Mouse (Mus musculus): ENCODE results near the gene Dbx2. TPM values are rescaled to one million over a fixed set of nuclear protein-coding genes. Genes with fewer than 3 reads are reported as not detected.

The Dbx2 gene
- polyA plus RNA-seq, 1 experiment from 2014 or later = 7.5 TPM

DNA sequence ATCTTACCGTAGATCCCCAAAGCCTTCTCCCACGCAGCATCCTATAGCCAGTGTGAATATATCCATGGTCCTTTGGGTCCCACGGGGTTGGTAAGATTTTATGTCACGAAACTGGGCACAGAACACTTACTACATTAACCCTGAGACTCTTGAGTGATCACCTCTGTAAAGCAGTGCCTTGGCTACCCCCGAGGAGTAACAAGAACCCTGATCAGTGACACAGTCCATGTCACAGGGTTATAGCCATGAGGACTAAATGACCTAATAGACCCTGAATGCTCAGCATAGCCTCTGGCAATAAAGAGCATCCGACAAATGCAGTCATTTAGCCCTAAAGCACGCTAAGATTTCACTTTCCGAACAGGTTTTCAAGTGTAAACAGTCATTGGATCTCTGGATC lies 33.0 kb downstream of the Dbx2 start:
- 57% methylated on average over 8 of the region's 8 CpGs for WGBS
- no peak overlapping the region for H3K9ac ChIP-seq (replicated peaks)
- 0 out of 2 replicates have a peak overlapping the region, but pooled peaks have one; percentile 17 for H3K27ac ChIP-seq
- H3K27me3 ChIP-seq = no peaks in the 10 kb centered on the region
- H3K36me3 ChIP-seq = no peaks in the 10 kb centered on the region
- ATAC-seq (ENCODE audit: insufficient number of reproducible peaks, insufficient read depth, low FRiP score, low TSS enrichment, low read depth) = no peak
- no peaks in the 10 kb centered on the region for H3K9me3 ChIP-seq
- no peak overlapping the region for H3K4me3 ChIP-seq (replicated peaks)
- H3K4me2 ChIP-seq = no peak overlapping the region
- peaks cover 15% of the 10 kb centered on the region for H3K4me1 ChIP-seq (replicated peaks)

DNA sequence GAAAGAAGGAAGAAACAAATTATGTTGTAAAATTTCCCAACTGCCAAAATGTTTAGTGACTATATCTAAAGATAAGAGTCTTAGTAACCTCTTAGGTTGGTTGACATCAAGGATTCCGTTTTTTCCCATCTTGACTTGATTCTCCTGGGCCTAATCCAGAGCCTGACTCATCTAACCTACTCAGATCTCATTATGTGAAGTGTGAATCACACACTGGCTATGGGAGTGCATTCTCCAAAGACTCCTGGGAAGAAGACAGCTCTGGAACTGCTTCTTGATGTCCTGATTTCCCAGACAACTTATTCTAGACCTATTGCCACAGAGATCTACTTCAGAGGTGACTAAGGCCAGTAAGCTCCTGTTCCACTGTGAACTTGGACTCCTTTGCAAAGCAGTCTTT lies 43.2 kb downstream of the Dbx2 start:
- no peaks in the 10 kb centered on the region for H3K27me3 ChIP-seq
- no peaks in the 10 kb centered on the region for H3K4me1 ChIP-seq (replicated peaks)
- 0 out of 2 replicates have a peak, but pooled peaks cover 7% of the 10 kb centered on the region for H3K9me3 ChIP-seq
- no peak for ATAC-seq (ENCODE audit: insufficient number of reproducible peaks, insufficient read depth, low FRiP score, low TSS enrichment, low read depth)
- 81% methylated on average over 1 of the region's 1 CpGs for WGBS
- H3K36me3 ChIP-seq = no peaks in the 10 kb centered on the region
- H3K4me3 ChIP-seq (replicated peaks) = no peak overlapping the region
- H3K4me2 ChIP-seq = no peak overlapping the region
- H3K27ac ChIP-seq = no peak overlapping the region
- H3K9ac ChIP-seq (replicated peaks) = no peak overlapping the region

DNA sequence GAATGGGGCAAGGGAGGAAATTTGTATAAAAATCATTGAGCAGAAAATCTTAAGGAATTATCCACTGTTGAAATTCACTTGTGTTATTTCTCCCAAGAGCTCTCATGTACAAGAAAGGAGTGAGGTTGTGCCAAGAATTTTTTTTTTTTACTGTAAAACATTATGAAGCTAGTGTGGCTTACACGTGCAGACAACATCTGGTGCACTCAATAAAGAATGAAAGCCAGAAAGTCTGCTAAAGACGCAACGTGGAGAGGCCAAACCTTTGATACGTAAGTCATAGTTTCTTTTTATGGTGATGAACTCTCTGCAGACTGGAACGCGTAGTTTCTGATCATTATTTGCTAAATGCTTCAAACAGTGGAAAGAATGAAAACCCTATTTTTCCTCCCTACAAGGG lies 54.6 kb downstream of the Dbx2 start:
- Histone ChIP-seq H3K9ac (replicated peaks) (no peak overlapping the region), H3K36me3 (no peaks in the 10 kb centered on the region), H3K4me2 (no peak overlapping the region), H3K27me3 (no peaks in the 10 kb centered on the region), H3K9me3 (0 out of 2 replicates have a peak, but pooled peaks cover 4% of the 10 kb centered on the region), H3K4me1 (replicated peaks) (no peaks in the 10 kb centered on the region), H3K27ac (no peak overlapping the region), H3K4me3 (replicated peaks) (no peak overlapping the region)
- 29% methylated on average over 6 of the region's 6 CpGs for WGBS
- ATAC-seq (ENCODE audit: insufficient number of reproducible peaks, insufficient read depth, low FRiP score, low TSS enrichment, low read depth) = no peak

DNA sequence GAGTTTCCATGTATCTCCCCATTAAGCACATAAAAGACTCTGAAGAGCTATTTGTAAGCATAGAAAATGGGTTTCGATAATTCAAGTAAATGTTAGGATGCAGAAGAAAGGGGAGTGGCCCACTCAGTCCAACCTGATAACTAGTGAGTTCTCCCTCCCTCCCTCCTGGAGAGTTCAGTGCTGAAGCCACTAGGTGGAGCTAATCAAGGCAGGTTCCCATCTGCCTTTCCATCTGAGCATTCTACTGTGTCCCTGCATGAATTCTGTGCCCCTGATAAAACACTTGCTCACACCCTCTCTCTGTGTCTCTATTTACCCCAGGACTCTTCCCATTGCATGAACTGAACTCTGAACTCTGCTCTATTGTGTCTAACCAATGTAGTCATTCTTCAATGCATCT lies 57.1 kb downstream of the Dbx2 start:
- H3K9ac ChIP-seq (replicated peaks) = no peak overlapping the region
- H3K27ac ChIP-seq = no peak overlapping the region
- no peak for ATAC-seq (ENCODE audit: insufficient number of reproducible peaks, insufficient read depth, low FRiP score, low TSS enrichment, low read depth)
- H3K4me2 ChIP-seq = no peak overlapping the region
- no peaks in the 10 kb centered on the region for H3K4me1 ChIP-seq (replicated peaks)
- H3K4me3 ChIP-seq (replicated peaks) = no peak overlapping the region
- no peaks in the 10 kb centered on the region for H3K36me3 ChIP-seq
- WGBS = 70% methylated on average over 1 of the region's 1 CpGs
- H3K9me3 ChIP-seq = no peaks in the 10 kb centered on the region
- H3K27me3 ChIP-seq = no peaks in the 10 kb centered on the region

DNA sequence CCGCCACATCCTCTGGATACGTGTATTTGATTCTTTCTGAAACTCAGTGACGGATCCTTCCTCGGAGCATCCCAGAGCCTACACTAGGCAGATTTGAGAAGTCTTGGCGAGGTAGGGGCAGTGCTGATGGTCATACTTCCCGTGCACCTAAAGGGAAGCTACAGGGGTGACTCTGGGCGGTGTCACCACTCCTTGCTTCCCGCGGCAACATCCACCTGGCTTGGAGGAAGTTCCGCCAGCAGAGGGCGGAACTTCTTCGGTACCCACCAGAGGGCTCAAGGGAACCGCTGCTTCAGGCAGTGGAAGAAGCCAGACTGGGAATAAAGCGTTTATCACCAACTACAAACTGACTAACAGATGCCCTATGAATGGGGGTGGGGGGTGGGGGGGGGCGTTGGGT lies 68.9 kb downstream of the Dbx2 start:
- no peaks in the 10 kb centered on the region for H3K27me3 ChIP-seq
- H3K36me3 ChIP-seq = no peaks in the 10 kb centered on the region
- no peak overlapping the region for H3K27ac ChIP-seq
- no peak overlapping the region for H3K9ac ChIP-seq (replicated peaks)
- no peak overlapping the region for H3K4me2 ChIP-seq
- no peak for ATAC-seq (ENCODE audit: insufficient number of reproducible peaks, insufficient read depth, low FRiP score, low TSS enrichment, low read depth)
- no peak overlapping the region for H3K4me3 ChIP-seq (replicated peaks)
- H3K4me1 ChIP-seq (replicated peaks) = 0 out of 2 replicates have a peak, but pooled peaks cover 6% of the 10 kb centered on the region
- WGBS = 90% methylated on average over 15 of the region's 15 CpGs
- no peaks in the 10 kb centered on the region for H3K9me3 ChIP-seq

DNA sequence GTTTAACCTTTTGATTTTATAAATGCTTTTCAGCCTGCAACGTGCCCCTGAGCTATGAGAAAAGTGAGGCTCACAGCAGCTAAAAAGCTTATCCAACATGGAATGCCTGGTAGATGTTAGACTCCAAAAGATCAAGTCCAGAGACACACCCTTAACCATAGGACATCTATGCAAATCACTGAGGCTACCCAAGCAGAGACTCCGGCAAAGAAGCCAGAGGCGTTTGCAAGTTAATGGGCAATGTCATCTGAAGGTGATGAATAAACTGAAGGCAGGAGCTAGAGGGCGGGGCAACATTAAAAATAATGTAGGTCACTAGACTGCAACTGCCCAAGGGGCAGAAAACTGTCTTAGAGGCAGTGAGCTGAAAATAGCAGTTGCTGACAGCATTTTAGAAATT lies 70.9 kb downstream of the Dbx2 start:
- Histone ChIP-seq H3K9me3 (no peaks in the 10 kb centered on the region), H3K27me3 (no peaks in the 10 kb centered on the region), H3K27ac (no peak overlapping the region), H3K9ac (replicated peaks) (no peak overlapping the region), H3K4me1 (replicated peaks) (0 out of 2 replicates have a peak, but pooled peaks cover 6% of the 10 kb centered on the region), H3K4me2 (no peak overlapping the region), H3K36me3 (no peaks in the 10 kb centered on the region), H3K4me3 (replicated peaks) (no peak overlapping the region)
- ATAC-seq (ENCODE audit: insufficient number of reproducible peaks, insufficient read depth, low FRiP score, low TSS enrichment, low read depth) = no peak
- WGBS = 48% methylated on average over 4 of the region's 4 CpGs

DNA sequence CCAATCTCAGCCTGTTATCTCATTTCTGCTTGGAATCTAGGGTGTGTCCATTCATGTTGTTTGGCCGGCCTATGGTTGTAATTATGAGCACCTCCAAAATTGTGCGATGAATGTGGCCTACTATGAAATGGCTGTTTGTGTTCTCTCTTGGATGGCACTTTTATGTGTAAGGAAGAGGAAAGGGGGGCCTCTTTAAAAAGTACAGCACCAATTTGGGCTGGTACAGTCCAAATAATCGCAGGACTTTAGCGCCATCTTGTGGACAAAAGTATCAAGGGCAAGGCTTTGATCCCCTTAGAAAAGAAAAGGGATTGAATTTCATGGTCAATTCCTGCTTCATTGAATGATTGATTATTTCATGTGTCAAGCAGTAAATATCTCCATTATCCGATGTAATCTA lies 81.1 kb downstream of the Dbx2 start:
- no peak for ATAC-seq (ENCODE audit: insufficient number of reproducible peaks, insufficient read depth, low FRiP score, low TSS enrichment, low read depth)
- no peak overlapping the region for H3K4me2 ChIP-seq
- H3K4me1 ChIP-seq (replicated peaks) = no peaks in the 10 kb centered on the region
- H3K9ac ChIP-seq (replicated peaks) = no peak overlapping the region
- WGBS = 17% methylated on average over 5 of the region's 5 CpGs
- H3K9me3 ChIP-seq = no peaks in the 10 kb centered on the region
- H3K4me3 ChIP-seq (replicated peaks) = no peak overlapping the region
- no peaks in the 10 kb centered on the region for H3K36me3 ChIP-seq
- H3K27ac ChIP-seq = no peak overlapping the region
- H3K27me3 ChIP-seq = peaks cover 19% of the 10 kb centered on the region; the same call in 1 of the 2 replicates

Other genes with a start within 250 kb of the Dbx2 start
- gene Nell2, start 127.4 kb downstream of the Dbx2 start, polyA plus RNA-seq (2016; fragmentation: Nextera tagmentation; extraction: Ambion mirVana) = 5.6 and 7.9 TPM in 2 replicates
- gene Ano6, start 134.9 kb upstream of the Dbx2 start, polyA plus RNA-seq (2016; fragmentation: Nextera tagmentation; extraction: Ambion mirVana) = 47.3 and 51.6 TPM in 2 replicates